Mouse (Mus musculus): ENCODE measurements at regions not wholly inside any gene's neighbourhood (a gene's known extent, or its start where the extent isn't known, plus 50 kb on each side); places are given as distances from the start of the nearest gene placed in this dataset.

GRCm38 (mm10) chr1:61139291-61139983 is 161.7 kb downstream of the Icos start:
- no peak for TF ChIP-seq POU5F1 (IDR thresholded peaks at IDR 0.05; ENCODE audit: borderline replicate concordance, low read length)
- TF ChIP-seq NANOG (IDR thresholded peaks at IDR 0.05; ENCODE audit: borderline replicate concordance, low read length): no peak
- TF ChIP-seq CTCF (conservative IDR thresholded peaks at IDR 0.05; ENCODE audit: low read length): peak; percentile 61
- Histone ChIP-seq H3K4me1 (replicated peaks; ENCODE audit: low read depth, low read length) (peaks cover 14% of the 10 kb centered on the region), H3K27me3 (ENCODE audit: insufficient read depth, low read length) (peaks cover 5% of the 10 kb centered on the region; the same call in 1 of the 2 replicates), H3K4me3 (replicated peaks; ENCODE audit: low read length) (no peak overlapping the region), H3K9me3 (ENCODE audit: low read length) (no peaks in the 10 kb centered on the region), H3K36me3 (ENCODE audit: insufficient read depth, low read length) (no peaks in the 10 kb centered on the region)

- no peaks in the 10 kb centered on the region for H3K9me3 ChIP-seq (ENCODE audit: low read length)
- peaks cover 5% of the 10 kb centered on the region; the same call in 1 of the 2 replicates for H3K27me3 ChIP-seq (ENCODE audit: insufficient read depth, low read length)
- peaks cover 14% of the 10 kb centered on the region for H3K4me1 ChIP-seq (replicated peaks; ENCODE audit: low read depth, low read length)
- no peak for TF ChIP-seq NANOG (IDR thresholded peaks at IDR 0.05; ENCODE audit: borderline replicate concordance, low read length)
- no peak for TF ChIP-seq POU5F1 (IDR thresholded peaks at IDR 0.05; ENCODE audit: borderline replicate concordance, low read length)
- no peak for TF ChIP-seq CTCF (conservative IDR thresholded peaks at IDR 0.05; ENCODE audit: low read length)
- H3K4me3 ChIP-seq (replicated peaks; ENCODE audit: low read length): no peak overlapping the region
- no peaks in the 10 kb centered on the region for H3K36me3 ChIP-seq (ENCODE audit: insufficient read depth, low read length)
Observed at GRCm38 (mm10) chr1:61139984-61140648, 162.4 kb downstream of the Icos start.

GRCm38 (mm10) chr1:61140870-61141591 is 163.3 kb downstream of the Icos start:
- no peak for TF ChIP-seq CTCF (conservative IDR thresholded peaks at IDR 0.05; ENCODE audit: low read length)
- H3K9me3 ChIP-seq (ENCODE audit: low read length): no peaks in the 10 kb centered on the region
- no peak overlapping the region for H3K4me3 ChIP-seq (replicated peaks; ENCODE audit: low read length)
- peaks cover 5% of the 10 kb centered on the region; the same call in 1 of the 2 replicates for H3K27me3 ChIP-seq (ENCODE audit: insufficient read depth, low read length)
- H3K4me1 ChIP-seq (replicated peaks; ENCODE audit: low read depth, low read length): peaks cover 14% of the 10 kb centered on the region
- H3K36me3 ChIP-seq (ENCODE audit: insufficient read depth, low read length): no peaks in the 10 kb centered on the region

- Histone ChIP-seq H3K4me3 (replicated peaks; ENCODE audit: low read length) (no peak overlapping the region), H3K36me3 (ENCODE audit: insufficient read depth, low read length) (no peaks in the 10 kb centered on the region), H3K4me1 (replicated peaks; ENCODE audit: low read depth, low read length) (peaks cover 14% of the 10 kb centered on the region), H3K9me3 (ENCODE audit: low read length) (no peaks in the 10 kb centered on the region), H3K27me3 (ENCODE audit: insufficient read depth, low read length) (peaks cover 5% of the 10 kb centered on the region; the same call in 1 of the 2 replicates)
- no peak for TF ChIP-seq NANOG (IDR thresholded peaks at IDR 0.05; ENCODE audit: borderline replicate concordance, low read length)
- no peak for TF ChIP-seq CTCF (conservative IDR thresholded peaks at IDR 0.05; ENCODE audit: low read length)
- TF ChIP-seq POU5F1 (IDR thresholded peaks at IDR 0.05; ENCODE audit: borderline replicate concordance, low read length): no peak
Observed at GRCm38 (mm10) chr1:61141592-61141930, 163.8 kb downstream of the Icos start.

- Histone ChIP-seq H3K4me3 (replicated peaks; ENCODE audit: low read length) (no peak overlapping the region), H3K4me1 (replicated peaks; ENCODE audit: low read depth, low read length) (peaks cover 14% of the 10 kb centered on the region), H3K9me3 (ENCODE audit: low read length) (no peaks in the 10 kb centered on the region), H3K27me3 (ENCODE audit: insufficient read depth, low read length) (peaks cover 5% of the 10 kb centered on the region; the same call in 1 of the 2 replicates), H3K36me3 (ENCODE audit: insufficient read depth, low read length) (no peaks in the 10 kb centered on the region)
- TF ChIP-seq NANOG (IDR thresholded peaks at IDR 0.05; ENCODE audit: borderline replicate concordance, low read length) (no peak), POU5F1 (IDR thresholded peaks at IDR 0.05; ENCODE audit: borderline replicate concordance, low read length) (no peak), CTCF (conservative IDR thresholded peaks at IDR 0.05; ENCODE audit: low read length) (no peak)
Observed at GRCm38 (mm10) chr1:61141952-61142351, 164.2 kb downstream of the Icos start.

- Histone ChIP-seq H3K4me3 (replicated peaks; ENCODE audit: low read length) (no peak overlapping the region), H3K27me3 (ENCODE audit: insufficient read depth, low read length) (peaks cover 5% of the 10 kb centered on the region; the same call in 1 of the 2 replicates), H3K36me3 (ENCODE audit: insufficient read depth, low read length) (no peaks in the 10 kb centered on the region), H3K9me3 (ENCODE audit: low read length) (no peaks in the 10 kb centered on the region), H3K4me1 (replicated peaks; ENCODE audit: low read depth, low read length) (peaks cover 14% of the 10 kb centered on the region)
- TF ChIP-seq POU5F1 (IDR thresholded peaks at IDR 0.05; ENCODE audit: borderline replicate concordance, low read length): no peak
- no peak for TF ChIP-seq CTCF (conservative IDR thresholded peaks at IDR 0.05; ENCODE audit: low read length)
Observed at GRCm38 (mm10) chr1:61143030-61143753, 165.5 kb downstream of the Icos start.

GRCm38 (mm10) chr1:61143754-61144066 is 166.0 kb downstream of the Icos start:
- Histone ChIP-seq H3K9me3 (ENCODE audit: low read length) (no peaks in the 10 kb centered on the region), H3K36me3 (ENCODE audit: insufficient read depth, low read length) (no peaks in the 10 kb centered on the region), H3K4me3 (replicated peaks; ENCODE audit: low read length) (no peak overlapping the region), H3K4me1 (replicated peaks; ENCODE audit: low read depth, low read length) (peaks cover 14% of the 10 kb centered on the region), H3K27me3 (ENCODE audit: insufficient read depth, low read length) (peaks cover 5% of the 10 kb centered on the region; the same call in 1 of the 2 replicates)
- TF ChIP-seq CTCF (conservative IDR thresholded peaks at IDR 0.05; ENCODE audit: low read length) (no peak), POU5F1 (IDR thresholded peaks at IDR 0.05; ENCODE audit: borderline replicate concordance, low read length) (no peak), NANOG (IDR thresholded peaks at IDR 0.05; ENCODE audit: borderline replicate concordance, low read length) (no peak)

- Histone ChIP-seq H3K9me3 (ENCODE audit: low read length) (no peaks in the 10 kb centered on the region), H3K4me3 (replicated peaks; ENCODE audit: low read length) (no peak overlapping the region), H3K27me3 (ENCODE audit: insufficient read depth, low read length) (peaks cover 5% of the 10 kb centered on the region; the same call in 1 of the 2 replicates), H3K4me1 (replicated peaks; ENCODE audit: low read depth, low read length) (peaks cover 6% of the 10 kb centered on the region), H3K36me3 (ENCODE audit: insufficient read depth, low read length) (no peaks in the 10 kb centered on the region)
- TF ChIP-seq NANOG (IDR thresholded peaks at IDR 0.05; ENCODE audit: borderline replicate concordance, low read length) (no peak), CTCF (conservative IDR thresholded peaks at IDR 0.05; ENCODE audit: low read length) (no peak), POU5F1 (IDR thresholded peaks at IDR 0.05; ENCODE audit: borderline replicate concordance, low read length) (no peak)
Observed at GRCm38 (mm10) chr1:61145013-61145412, 167.3 kb downstream of the Icos start.
